Mouse (Mus musculus): ENCODE results near the gene Accs.

Gene Accs

GRCm38 (mm10) chr2:93849505-93850089 is at the start of gene Accs:
Gene Accs, minus strand, starts transcription at chr2:93849943.
- DNase-seq, result peak; percentile 66

GRCm38 (mm10) chr2:93891611-93892280 is 42.0 kb upstream of the Accs start:
- DNase-seq, result peak; percentile 49

GRCm38 (mm10) chr2:93890143-93890542 is 40.4 kb upstream of the Accs start:
- DNase-seq, result no peak

GRCm38 (mm10) chr2:93889071-93889470 is 39.3 kb upstream of the Accs start:
- no peak for DNase-seq

- DNase-seq, result no peak
Measured at GRCm38 (mm10) chr2:93888366-93888765, 38.6 kb upstream of the Accs start.

GRCm38 (mm10) chr2:93887273-93887672 is 37.5 kb upstream of the Accs start:
- no peak for DNase-seq

GRCm38 (mm10) chr2:93886013-93886794 is 36.5 kb upstream of the Accs start:
- DNase-seq, result peak; percentile 11

- DNase-seq, result no peak
Measured at GRCm38 (mm10) chr2:93883066-93883465, 33.3 kb upstream of the Accs start.

- no peak for DNase-seq
Measured at GRCm38 (mm10) chr2:93881640-93882367, 32.1 kb upstream of the Accs start.

GRCm38 (mm10) chr2:93880981-93881380 is 31.2 kb upstream of the Accs start:
- DNase-seq, result no peak

- no peak for DNase-seq
Measured at GRCm38 (mm10) chr2:93880450-93880849, 30.7 kb upstream of the Accs start.

GRCm38 (mm10) chr2:93877005-93877404 is 27.3 kb upstream of the Accs start:
- DNase-seq, result no peak

- no peak for DNase-seq
Measured at GRCm38 (mm10) chr2:93874606-93875005, 24.9 kb upstream of the Accs start.

GRCm38 (mm10) chr2:93874227-93874514 is 24.4 kb upstream of the Accs start:
- no peak for DNase-seq

GRCm38 (mm10) chr2:93873449-93874226 is 23.9 kb upstream of the Accs start:
- DNase-seq, result peak; percentile 13

GRCm38 (mm10) chr2:93872257-93872656 is 22.5 kb upstream of the Accs start:
- no peak for DNase-seq

- no peak for DNase-seq
Measured at GRCm38 (mm10) chr2:93871411-93871925, 21.7 kb upstream of the Accs start.

- peak; percentile 54 for DNase-seq
Measured at GRCm38 (mm10) chr2:93870842-93871241, 21.1 kb upstream of the Accs start.

- DNase-seq, result no peak
Measured at GRCm38 (mm10) chr2:93869107-93869600, 19.4 kb upstream of the Accs start, which contains the start of gene Accsl. Gene Accsl, minus strand, starts transcription at chr2:93869157.

GRCm38 (mm10) chr2:93868566-93868965 is 18.8 kb upstream of the Accs start:
- no peak for DNase-seq

- no peak for DNase-seq
Measured at GRCm38 (mm10) chr2:93863229-93863628, 13.5 kb upstream of the Accs start.

GRCm38 (mm10) chr2:93858845-93859244 is 9.1 kb upstream of the Accs start:
- no peak for DNase-seq
